Mouse (Mus musculus): ENCODE measurements at regions not wholly inside any gene's neighbourhood (a gene's known extent, or its start where the extent isn't known, plus 50 kb on each side); places are given as distances from the start of the nearest gene placed in this dataset.
"Not testable (repeated sequence)": the region's sequence is repeated elsewhere in the genome, so short reads cannot be mapped to it uniquely, and the experiment has no call there.

DNA sequence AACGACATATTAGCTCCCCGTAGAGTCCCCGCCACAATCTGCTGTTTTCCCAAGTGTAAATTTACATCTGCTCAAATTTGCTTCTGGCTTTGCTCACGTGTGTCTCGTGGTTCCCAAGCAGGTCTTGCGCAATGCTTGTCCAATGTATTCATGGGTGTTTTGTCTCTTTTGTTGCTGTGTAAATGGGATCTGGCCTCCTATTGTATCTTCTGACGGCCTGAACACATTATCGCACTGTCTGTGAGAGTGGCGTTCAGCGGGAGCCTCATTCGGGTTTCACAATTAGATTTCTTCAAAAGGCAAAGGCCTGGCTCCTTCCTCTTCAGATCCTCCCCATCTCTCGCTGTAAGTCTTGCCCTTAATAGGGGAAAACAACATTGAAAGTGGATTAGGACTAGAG, 274.5 kb downstream of the Fam19a5 start:
- intact Hi-C loops (cut with DNase I), result no loop called here

DNA sequence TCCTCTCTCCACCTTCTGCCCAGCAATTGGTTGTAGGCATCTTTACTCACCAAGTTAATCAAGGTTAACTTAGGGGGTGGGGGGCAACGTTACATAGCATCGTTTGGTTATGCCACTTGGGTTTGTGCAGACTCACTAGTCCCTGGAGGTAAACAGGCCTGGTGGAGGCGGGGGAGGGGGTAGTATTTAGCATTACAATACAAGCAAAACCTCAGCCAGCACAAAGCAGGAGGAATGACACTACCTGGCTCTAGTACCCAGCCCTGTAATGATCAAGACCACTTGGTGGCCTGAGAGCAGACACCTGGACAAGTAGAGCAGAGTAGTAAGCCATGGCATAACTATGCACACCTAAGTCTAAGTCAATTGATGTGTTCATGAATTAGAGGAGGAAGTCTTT, 298.0 kb downstream of the Fam19a5 start:
- intact Hi-C loops (cut with DNase I), result no loop called here
- no peak for DNase-seq

More for the DNA sequence above, 274.5 kb downstream of the Fam19a5 start:
- no peak for DNase-seq

DNA sequence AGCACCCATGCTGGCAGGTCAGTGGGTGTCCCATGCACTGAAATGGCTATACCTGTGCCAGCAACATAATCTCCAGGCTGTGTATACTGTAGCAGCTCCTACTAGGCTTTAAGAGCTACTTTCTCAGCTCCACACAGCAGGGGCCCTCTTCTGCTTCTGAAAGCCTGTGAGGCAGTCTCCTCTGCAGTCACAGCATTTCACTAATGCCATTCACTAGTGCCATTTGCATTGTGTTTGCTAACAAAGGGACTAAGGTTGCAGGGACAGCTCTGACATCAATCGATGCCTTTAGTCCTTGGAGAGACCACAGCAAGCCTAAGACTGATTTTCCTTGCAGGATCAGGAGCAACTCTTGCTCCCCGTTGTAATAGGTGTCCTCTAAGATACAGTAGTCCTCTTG, 315.0 kb downstream of the Fam19a5 start:
- DNase-seq, result no peak
- intact Hi-C loops (cut with DNase I), result no loop called here

DNA sequence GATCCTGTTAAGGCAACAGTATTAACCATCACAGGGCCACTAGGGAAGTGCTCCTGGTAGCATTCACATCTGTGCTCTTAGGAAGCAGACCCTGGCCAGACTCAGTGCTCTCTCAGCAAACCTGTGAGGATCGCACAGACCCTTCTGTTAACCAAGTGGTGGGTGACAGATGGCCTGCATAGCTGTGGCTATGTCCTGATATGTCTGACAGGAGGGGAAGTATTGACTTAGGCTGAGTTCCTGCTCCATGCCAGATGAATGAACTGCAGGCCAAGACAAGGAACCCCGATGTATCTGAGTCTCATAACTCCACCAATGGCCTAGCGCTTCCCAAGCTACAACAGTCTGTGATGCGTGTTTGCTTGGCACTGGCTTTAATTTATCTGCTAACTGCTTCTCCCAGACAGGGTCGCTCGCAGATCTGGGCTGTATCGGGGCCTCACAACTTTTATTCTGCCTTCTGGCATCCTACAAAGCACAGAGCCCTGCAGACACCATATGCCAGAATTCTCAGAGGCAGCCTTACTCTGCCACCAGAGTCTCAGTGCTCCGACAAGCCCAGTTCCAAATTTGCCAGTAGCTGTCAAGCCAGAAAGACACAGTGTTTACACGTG, 332.3 kb downstream of the Fam19a5 start:
- intact Hi-C loops (cut with DNase I), result no loop called here
- no peak for DNase-seq

DNA sequence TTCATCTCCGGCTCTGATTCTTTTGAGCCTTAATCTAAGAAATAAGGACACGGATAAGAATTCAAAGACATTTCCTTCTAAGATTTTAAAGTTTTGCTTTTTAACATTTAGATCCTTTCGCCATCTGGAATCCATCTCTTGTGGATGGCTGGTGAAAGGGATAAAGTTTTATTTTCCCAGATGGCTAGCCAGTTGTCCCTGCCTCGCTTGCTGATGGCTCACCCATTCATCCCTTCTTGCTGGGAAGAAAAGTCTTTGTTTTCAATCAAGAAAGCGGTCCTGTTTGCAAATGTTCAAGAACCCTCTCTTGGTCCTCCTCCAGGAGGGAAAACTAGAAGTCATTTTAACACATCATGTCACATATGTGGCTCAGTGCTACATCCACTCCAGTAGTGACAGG, 346.8 kb downstream of the Fam19a5 start:
- intact Hi-C loops (cut with DNase I), result no loop called here
- no peak for DNase-seq

DNA sequence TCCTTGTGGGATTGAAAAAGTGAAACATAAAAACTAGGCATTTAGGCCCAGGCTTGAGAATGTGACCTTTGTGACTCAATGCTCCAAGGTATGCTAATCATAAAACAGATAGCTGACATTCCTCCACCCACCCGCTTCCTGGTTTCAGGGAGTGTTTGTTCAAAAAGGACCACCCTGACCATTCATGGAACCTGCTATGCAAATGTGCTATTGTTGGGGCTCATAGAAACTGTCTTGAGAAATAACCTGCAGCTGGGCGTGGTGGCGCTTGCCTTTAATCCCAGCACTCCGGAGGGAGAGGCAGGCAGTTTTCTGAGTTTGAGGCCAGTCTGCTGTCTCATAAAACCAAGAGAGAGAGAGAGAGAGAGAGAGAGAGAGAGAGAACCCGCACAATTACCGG, 350.8 kb downstream of the Fam19a5 start:
- intact Hi-C loops (cut with DNase I), result not testable (repeated sequence)

DNA sequence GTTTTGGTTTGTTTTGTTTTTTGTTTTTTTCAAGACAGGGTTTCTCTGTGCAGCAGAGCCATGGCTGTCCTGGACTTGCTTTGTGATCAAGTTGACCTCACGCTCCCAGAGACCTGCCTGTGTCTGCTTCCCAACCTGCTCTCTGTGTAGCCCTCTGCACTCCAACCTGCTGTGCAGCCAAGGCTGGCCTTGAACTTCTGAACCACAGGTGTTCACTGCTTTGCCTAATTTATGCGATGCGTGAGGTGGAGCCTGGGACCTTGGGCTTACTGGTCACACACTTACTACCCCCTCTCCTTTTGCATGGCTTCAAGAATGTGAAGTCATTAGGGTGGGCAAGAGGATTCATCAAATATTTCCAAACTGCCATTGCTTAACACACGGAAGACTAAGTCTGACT, 354.6 kb downstream of the Fam19a5 start:
- intact Hi-C loops (cut with DNase I), result no loop called here
- no peak for DNase-seq

More for the DNA sequence above, 350.8 kb downstream of the Fam19a5 start:
- DNase-seq, result not testable (repeated sequence)

DNA sequence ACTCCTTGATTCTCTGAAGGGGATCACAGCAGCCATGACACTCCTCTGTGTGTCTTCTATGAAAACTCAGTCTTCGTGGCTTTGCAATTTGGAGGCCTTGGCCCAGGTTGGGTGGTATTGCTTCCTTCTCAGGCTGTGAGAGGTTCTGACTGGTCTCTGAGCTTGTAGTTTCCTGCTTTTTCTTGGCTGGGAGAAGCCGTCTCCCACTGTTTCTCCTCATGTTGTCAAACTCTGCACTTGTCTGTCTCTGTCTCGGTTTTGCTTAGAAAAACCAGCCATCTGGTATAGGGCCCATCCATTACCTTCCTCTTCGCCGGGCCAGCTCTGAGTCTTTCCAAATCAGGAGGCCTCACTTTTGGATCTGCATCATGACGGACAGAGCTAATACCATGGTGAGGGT, 360.3 kb downstream of the Fam19a5 start:
- intact Hi-C loops (cut with DNase I), result no loop called here
- no peak for DNase-seq

DNA sequence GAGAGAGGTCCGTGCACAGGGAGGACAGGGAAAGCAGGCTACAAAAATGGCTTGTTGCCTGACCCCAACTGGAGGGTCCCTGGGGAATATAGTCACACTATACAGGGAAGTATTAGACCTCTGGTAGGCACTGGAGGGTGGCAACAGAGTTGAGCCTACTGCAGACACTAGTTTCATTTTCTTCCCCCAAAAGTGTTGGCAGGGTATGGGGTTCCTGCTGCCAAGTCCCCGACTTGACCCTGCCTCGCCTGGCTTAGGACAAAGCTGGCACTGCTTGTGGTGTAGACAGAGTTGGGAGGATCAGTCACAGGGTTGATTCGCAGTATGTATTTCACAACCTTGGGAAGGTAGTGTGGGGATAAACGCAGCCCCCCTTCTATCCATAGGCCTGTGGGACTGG, 362.2 kb downstream of the Fam19a5 start:
- intact Hi-C loops (cut with DNase I), result no loop called here

DNA sequence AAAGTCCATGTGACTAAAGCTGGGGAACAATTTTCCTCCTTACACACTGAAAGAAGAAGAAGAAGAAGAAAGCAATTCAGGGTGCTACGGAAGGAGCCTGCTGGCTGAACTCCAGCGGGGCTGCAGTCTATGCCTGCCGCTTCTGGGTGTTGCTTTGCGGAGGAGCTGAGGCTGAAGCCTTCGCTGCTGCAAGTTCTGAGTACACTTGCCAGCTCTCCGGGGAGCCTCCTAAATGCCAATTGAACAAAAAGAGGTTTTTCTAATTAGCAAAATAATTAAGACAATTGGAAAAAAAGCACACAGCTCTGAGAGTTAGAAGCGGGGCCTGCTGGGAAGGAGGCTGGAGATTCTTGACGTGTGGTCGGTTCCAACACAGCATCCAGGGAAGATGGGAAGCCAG, 378.0 kb downstream of the Fam19a5 start:
- intact Hi-C loops (cut with DNase I), result no loop called here
- no peak for DNase-seq

More for the DNA sequence above, 362.2 kb downstream of the Fam19a5 start:
- DNase-seq, result peak in 1 of 2 experiments; percentile 5

DNA sequence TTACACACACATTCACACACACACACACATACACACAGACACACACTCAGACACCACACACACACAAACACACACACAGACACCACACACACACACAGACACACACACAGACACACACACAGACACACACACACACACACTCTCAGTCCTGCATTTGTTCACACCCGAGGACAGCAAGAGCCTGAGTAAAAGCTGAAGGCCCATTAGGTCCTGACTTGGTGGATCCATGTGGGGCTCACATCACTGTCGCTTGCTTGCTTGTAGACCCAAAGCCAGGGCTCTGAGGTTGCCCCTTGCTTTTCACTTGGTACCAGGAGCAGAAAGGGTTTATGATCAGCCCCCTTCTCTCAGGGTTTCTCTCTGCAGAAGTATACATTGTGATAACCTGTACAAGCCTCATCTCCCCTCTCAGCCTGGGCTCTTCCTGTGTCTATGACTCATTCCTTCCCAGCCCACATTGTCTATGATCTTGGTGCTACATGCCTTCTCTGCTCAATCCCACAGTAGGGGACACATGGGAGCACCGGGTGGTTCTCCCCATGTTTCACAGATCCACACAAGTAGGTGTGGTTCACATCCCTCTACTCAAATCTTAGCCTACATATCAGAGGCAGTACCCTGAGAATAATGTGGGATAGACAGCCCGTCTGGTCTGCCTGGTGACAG, 378.8 kb downstream of the Fam19a5 start:
- no peak for DNase-seq
- intact Hi-C loops (cut with DNase I), result no loop called here

DNA sequence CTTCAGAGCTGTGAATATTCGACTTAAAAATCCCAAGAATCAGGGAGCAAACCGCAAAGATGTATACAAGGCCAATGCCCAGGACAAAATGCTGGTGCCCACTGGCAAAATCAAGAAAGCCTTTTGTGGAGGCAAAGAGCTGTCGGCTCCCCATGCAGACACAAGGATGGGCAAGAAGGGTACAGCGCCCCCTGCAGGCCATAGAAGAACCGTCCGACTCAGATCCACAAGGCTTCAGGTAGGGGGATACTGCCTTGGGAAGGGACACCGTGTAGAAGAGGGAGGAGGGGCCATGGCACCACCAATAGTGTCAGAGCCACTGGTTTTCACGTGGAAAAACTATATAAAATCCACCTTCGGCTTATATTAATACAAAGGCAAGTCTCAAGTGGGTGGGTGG, 379.8 kb downstream of the Fam19a5 start:
- DNase-seq, result no peak
- intact Hi-C loops (cut with DNase I), result no loop called here

DNA sequence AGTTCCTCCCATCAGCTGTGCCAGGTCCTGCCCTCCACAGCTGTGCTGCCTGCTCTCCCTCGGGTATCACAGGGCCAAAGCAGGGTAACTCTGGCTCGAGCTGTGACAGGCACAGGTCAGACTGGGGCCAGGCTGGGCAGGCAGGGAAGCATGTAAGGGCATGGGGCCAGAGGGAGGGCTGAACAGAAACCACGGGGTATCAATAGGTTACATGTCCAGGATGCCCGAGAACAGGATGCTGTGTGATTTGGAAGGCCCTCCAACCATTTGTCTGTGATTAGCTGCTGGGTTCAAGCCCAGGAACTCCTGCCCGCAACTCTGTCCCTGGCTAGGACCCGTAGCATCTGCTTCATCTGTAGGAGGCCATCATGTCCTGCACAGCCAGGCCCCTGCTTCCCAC, 391.9 kb downstream of the Fam19a5 start:
- no peak for DNase-seq

DNA sequence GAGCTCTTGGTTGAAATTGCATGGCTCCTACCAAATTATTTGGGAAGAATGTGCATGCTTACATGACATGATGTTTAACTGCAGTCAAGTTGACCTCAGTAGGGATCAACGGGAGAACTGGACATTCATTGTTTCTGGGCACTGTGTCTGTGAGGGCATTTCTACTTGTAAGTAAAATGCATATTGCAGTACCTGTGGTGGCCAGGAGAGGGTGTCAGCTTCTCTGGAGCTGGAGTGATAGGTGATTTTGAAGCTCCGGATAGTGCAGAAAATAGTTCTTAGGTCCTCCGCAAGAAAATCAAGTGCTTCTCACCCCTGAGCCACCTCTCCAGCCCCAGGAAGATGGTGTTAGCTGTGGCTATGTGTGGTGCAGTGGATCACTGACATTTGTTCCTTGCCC, 396.7 kb downstream of the Fam19a5 start:
- intact Hi-C loops (cut with DNase I), result no loop called here
- peak in 1 of 2 experiments; percentile 21 for DNase-seq

More for the DNA sequence above, 391.9 kb downstream of the Fam19a5 start:
- intact Hi-C loops (cut with DNase I), result no loop called here

DNA sequence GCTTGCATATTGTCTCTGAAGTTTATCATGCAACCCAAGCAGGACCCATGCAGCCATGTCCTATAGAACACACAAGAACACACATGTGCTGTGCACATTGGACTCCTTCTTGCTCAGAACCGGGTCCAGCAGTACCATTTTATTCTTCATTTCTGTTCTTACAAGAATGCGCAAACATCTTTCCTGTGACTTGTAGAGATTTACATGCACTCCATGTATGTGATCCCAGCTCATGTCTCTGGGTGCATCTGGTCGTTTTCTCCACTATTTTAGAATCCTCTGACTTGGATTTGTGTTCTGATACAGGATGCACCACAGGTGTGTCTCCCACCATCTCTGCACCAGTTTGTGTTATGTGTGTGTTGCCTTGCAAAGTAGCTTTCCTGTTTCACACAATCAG, 408.4 kb downstream of the Fam19a5 start:
- intact Hi-C loops (cut with DNase I), result no loop called here

DNA sequence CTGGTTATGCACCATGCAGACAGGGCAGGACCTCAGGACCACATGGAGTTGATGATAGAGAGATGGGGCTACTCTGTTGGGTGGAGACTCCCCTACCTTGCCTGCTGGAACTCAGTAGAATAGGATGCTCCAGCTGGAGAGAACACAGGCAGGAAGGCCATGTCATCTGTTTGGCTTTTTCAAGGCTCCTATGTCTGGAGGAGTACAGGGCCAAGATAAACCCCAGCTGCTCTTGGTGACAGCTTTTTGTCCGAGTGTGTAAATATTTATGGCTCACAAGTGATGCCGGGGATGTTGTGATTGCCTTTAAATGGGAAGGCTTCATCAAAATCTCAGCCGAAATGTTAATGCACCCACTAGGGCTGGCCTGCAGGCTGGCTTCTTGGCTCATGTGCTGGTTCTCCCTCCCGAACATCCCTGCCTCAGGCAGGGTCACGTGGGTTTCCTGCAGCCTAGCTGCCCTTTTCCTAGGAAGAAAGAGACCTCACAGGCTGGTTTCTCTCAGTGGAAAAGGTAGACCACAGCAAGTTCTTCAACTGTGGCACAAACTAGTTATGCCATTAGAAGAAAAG, 411.7 kb downstream of the Fam19a5 start:
- DNase-seq, result no peak
- intact Hi-C loops (cut with DNase I), result no loop called here

More for the DNA sequence above, 408.4 kb downstream of the Fam19a5 start:
- DNase-seq, result no peak

DNA sequence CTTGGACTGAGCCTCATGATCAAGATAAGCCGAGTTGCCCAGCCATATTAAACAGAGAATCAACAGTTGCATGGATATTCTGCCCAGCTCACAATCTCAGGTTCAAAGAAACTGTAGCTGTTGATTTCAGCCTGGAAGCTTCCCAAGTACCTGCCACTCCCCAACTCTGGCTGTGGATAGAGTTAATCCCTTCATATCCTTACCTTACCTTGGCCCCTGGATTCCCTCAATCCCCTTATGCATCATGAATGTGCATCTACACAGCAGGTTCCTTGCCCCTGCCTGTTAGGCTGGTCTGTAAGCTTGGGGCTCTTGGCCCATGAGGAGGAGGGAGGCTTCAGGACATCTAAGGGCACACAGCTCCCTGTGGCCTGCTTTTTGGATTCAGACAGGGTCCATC, 414.8 kb downstream of the Fam19a5 start:
- intact Hi-C loops (cut with DNase I), result no loop called here
- DNase-seq, result no peak

DNA sequence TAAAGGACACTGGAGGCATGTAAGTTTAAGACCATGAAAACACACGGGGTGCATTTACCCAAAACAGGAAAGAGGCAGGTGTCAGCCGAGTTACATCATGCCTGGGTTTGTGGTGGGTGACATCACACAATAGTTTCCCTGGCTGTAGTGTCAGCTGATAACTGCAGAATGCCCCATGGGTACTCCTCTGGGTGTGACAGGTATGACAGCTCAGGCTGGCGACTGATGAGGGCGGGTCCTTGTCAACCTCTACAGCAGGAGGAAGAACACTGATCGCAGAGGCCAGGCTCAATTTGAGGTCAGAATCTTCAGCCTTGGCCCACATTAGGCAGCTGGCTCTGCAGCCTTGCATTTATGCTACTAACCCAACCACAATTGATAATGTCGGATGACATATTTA, 428.5 kb downstream of the Fam19a5 start:
- no peak for DNase-seq
- intact Hi-C loops (cut with DNase I), result no loop called here

DNA sequence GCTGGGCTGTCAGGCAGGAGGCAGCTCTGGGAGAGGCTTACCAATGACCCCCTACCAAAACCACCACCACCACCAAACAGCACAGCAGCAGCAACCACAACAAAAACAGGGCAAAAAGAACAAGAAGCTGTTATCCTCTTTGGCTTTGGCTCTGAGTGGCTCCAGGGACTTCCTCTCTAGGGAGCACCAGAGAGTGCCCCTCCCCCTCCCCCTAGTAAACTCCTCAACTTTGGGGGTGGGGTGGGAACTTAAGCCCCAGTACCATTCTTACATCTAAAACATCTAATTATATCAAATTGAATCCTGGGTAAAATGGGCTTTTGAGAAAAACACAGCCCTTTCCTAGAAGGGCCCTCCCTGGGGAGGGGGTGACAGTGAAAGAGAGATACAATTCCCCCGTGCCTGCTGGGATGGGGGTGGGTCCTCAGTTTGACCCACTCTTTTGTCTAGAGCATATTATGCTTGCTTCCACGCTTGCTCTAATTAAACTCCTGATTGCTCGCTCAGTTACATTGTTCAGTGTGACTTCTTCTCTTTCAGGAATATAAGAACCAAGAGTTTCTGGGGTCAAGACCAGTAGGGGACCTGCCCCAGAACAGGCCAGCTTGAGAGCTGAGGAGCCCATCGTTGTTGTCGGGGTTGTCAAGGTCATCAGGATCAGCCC, 443.4 kb downstream of the Fam19a5 start:
- intact Hi-C loops (cut with DNase I), result no loop called here
- no peak for DNase-seq

DNA sequence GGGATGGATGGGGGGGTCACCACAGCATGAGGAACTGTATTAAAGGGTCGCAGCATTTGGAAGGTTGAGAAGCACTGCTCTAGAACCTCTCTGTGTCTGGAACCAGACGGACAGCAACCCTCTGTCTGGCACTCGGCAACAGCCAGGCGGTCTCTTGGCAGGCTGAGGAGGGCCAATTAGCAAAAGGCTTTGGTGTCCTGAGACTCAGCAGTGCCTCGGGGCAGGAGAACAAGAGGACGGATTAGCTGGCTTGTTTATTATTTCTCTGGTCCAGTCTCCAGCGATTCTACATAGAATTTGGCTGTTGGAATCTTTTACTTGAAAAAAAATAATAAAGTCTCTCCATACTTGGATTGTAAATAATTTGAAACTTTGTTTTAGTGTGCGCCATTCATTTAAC, 450.4 kb downstream of the Fam19a5 start:
- DNase-seq, result no peak
- intact Hi-C loops (cut with DNase I), result no loop called here

DNA sequence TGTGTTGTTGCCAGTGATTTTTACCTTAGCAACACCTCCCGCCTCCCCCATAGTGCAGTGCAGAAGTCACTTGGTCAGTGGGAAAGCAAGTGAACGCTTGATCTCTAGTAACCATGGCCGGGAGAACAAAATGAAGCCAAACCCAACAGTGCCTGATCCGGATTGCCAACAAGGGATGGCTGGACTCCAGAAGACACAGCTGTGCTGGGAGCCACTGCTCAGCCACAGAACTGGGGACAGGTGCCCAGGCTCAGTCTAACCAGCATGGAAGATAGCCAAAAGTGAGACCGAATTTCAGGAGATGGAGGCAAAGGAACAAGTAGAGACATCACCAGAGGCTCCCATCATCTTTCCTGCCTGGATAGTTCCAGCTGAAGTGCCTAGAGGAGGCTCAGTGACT, 473.0 kb downstream of the Fam19a5 start:
- intact Hi-C loops (cut with DNase I), result no loop called here
- DNase-seq, result no peak

DNA sequence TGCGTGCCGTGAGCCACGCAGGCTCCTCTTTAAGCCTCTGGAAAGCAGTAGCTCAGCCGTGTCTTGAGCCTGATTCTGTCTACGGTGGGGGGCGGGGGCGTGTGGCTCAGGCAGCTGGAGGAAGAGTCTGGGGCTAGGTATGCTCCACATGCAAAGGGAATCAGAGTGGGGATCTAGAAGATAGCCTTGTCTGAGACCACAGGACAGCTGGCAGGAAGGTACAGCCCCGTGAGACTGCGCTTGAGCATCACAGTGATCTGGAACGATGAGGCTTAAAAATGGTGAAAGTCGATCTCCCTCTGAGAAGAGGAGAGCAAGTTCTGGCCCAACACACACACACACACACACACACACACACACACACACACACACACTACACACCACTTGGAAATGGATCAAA, 488.7 kb downstream of the Fam19a5 start:
- DNase-seq, result no peak
- intact Hi-C loops (cut with DNase I), result no loop called here
